Mouse (Mus musculus): Measurements from ENCODE around the gene Traf2.
A peak's percentile ranks its signal among the peaks of the same experiment; 100 is the strongest.
"Not testable (repeated sequence)": the region's sequence is repeated elsewhere in the genome, so short reads cannot be mapped to it uniquely, and the experiment has no call there.

Traf2 gene

DNA sequence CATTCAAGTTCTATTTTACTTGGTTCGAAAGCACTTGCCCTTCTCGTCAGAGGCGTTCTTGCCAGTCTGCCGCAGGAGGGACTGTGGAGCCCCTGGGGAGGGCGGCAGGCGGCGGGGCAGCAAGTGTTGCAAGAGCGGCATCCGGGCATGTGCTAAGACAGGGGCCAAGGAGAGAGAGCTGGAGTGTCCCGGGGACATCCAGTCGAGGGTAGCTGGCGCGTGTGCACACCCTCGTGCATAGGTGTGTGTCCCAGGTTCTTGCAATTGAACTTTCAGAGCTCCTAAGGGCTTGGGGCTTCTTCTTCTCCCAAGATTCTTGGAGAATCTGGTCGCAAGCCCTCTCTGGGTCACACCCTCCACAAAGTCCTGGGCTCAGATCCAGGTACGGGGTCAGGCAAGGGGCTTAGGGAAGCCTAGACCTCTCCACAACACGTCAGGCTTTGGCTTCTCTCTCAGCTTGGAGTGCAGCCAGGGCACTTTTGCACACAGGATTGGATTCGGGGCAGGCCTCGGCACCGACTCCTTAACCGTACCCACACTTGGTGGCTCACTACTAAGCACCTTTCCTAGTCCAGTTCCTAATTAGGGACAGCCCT is 28.8 kb upstream of the Traf2 start:
- DNase-seq (ENCODE audit: low spot score in 2 of 2), result no peak

DNA sequence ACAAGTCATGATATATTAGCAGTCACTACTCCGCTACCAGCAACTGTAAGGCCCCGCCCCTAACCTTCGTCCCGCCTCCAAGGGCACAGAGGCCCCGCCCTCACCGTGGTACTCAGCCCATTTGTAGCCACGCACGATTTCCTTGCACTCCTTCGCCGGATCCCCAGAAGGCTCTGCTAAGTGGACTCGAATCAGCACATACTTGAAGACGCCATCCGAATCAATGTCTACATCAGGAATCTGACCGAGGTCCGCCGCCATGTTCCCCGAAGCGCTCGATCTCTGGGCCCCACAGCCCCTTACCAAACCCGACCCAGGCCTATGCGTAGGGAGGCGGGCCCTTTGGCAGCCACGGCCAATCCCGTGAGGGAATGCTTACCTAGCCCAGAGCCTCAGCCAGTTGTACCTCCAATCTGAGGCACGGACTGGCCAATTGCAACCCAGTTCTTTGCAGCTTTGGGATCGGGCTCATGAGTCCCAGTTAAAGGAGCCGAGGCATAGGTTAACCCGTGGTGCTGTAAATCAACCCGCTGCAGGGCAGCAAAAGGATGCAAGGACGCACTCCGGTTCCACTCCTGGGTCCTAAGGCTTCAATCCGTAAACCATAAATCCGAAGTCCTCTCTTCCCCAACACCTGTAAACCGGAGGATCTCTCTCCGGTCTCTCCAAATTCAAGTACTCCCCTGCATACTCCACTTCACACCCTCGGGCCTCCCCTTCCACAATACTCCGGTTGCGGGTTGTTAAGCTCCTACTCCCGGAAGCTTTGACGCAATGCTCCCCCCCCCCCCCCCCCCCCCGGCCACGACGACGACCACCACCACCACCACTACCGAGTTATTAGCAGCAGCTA is 28.1 kb upstream of the Traf2 start, which contains the start of the genes Mamdc4 and Phpt1:
Gene Mamdc4 (minus strand): TSS at position 267 of the 853 bp plus-strand sequence.
Gene Phpt1 (minus strand): TSS at position 646 of the 853 bp plus-strand sequence.
- peak; percentile 98 to 99 for DNase-seq (ENCODE audit: low spot score in 2 of 2)

DNA sequence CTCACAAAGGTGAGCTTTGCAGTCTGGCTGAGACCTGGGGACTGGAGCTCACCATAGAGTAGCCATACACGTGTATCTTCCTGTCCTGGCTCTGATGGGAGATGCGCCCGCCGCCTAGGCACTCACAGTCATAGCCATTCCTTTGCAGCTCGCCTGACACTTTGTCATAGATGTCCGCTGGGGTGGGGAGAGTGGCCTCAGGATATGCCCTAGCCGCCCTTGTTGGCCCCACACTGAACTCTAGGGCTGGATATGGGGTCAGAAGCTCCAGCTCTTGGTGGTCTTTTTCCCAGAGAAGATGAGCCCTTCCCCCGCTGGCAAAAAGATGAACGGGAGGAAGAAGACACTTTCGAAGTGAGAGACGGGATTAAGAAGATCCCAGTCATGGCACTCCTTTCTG is 27.4 kb upstream of the Traf2 start:
- DNase-seq (ENCODE audit: low spot score in 2 of 2), result no peak

DNA sequence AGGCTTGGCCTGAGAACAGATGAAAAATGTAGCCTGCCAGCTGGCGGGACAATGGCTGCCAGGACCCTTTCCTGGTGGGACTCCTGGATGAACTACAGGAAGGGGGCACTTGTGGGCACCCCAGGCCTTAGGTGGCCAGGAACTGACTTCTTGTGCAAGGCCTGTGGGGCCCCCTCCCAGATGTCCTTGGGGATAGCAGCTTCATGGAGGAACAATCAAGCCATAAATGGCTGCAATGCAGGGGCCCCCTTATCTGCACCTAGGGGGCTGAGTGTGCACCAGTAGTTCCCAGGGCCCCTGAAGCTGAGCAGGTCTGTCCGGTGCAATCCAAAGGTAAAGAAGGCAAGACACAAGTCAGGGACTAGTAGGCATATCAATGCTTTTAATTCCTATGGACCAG is 26.3 kb upstream of the Traf2 start:
- DNase-seq (ENCODE audit: low spot score in 2 of 2), result no peak

DNA sequence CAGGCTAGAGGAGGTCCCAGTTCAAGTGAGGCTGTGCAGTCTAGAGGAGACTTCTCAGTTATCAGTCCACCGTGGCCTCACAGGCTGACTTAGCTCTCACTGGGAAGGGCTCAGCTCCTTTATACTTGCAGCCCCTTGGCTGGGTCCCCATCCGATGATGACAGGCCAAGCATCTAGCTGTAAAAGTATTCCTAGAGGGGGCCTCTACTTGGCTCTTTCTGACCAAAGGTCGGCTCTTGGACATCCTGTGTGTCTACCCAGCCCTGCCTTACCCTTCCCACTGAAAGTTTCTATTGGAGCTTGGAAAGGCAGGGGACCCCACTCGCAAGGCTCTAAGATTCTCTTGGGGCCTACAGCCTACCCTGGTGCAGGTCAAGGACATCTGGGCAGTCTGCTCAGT is 24.5 kb upstream of the Traf2 start:
- DNase-seq (ENCODE audit: low spot score in 2 of 2), result no peak

DNA sequence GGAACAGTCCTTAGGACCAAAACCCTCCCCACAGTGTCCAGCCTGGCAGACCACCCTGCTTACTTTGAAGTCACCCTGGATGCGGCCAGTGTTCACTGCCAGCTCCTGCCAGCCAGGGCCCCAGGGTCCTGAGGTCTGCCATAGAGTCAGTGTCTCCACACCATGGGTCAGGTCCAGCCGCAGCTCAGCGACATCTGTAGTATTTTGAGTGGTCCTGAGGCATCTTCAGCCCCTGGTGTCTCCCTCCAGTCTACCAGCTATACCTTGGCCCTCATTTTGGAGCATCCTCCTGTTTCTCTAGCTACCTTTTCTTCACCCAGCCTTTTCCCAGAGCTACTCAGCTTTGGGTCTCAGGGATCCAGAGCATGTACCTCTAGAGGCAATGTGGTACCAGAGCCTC is 22.6 kb upstream of the Traf2 start:
- no peak for DNase-seq (ENCODE audit: low spot score in 2 of 2)

DNA sequence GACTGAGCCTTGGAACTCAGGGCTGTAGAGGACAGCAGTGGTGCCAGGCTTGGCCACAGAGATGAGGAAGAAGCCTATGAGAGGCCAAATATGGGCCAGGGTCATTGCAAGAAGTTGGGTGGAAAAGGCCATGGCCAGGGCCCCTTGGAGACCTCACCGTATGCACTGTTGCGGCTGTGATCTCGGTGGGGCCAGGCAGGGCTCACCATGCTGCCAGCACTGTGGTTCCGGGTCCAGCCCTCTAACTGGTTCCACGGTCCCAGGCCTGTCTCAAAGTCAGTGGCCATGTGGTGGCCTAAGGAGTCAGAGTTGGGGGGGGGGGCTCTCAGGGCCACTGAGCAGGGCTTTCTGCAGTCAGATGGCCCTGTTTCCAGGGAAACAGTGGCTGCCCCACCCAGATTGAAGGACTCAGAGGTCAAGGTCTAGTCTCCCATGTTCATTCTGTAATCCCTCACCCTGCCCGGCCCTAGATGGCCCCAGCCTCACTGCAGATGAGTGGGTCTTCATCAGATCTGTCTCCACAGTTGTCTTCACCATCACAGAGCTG is 21.8 kb upstream of the Traf2 start:
- DNase-seq (ENCODE audit: low spot score in 2 of 2), result no peak

DNA sequence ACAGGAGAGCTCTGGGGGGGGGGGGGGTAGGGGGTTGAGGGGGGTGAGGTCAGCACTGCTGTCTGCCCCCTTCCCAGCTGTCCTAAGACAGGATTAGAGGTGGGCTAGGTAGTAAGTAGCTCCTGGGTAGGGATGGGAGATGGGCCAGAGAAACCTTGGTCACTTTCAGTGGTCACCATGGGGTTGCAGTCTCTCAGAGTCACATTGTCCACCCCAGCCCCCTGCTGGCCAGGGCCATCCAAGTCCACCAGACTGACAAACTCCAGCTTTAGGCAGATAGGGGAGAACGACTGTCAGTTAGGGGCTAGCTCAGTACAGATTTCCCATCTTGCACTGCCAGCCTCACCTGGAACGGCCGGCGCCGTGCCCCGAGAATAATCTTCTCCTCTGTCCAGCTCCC is 19.8 kb upstream of the Traf2 start:
- DNase-seq (ENCODE audit: low spot score in 2 of 2), result no peak

DNA sequence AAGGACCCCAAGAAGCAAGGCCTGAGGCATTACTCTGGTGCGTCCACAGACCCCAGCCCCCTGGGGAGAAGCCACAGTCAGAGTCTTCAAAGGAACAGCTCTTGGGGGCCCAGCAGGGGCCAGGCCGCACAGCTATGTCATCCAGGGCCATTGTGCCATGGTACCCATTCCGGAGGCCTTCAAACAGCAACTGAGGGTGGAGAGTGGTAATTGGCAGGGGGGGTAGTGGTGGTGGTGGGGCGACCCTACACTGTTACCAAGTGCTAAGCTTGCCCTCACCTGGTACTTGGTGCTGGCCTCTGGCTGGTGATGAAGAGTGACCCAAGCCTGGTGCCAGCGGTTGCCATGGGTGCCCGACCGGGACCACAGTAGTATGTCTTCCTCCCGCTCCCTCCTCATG is 19.0 kb upstream of the Traf2 start:
- DNase-seq (ENCODE audit: low spot score in 2 of 2), result no peak

DNA sequence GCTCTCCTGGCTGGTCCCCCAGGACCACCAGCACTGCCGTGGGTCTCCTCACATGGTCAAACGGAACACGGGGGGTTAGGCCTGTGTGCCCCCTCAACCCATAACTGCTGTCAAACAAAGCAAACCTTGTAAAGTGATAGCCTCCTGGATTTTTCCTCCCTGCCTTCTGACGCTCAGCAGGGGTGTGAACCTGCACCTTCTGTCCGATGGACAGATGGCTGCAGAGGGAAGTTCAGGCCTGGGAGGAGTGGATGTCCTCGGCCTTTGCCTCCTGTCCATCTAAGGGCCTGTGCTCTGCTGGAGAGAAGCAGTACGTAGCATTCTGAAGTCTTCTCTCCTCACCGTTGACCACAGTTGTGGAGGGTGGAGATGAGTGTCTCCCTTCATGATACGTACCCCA is 15.2 kb upstream of the Traf2 start:
- no peak for DNase-seq (ENCODE audit: low spot score in 2 of 2)

DNA sequence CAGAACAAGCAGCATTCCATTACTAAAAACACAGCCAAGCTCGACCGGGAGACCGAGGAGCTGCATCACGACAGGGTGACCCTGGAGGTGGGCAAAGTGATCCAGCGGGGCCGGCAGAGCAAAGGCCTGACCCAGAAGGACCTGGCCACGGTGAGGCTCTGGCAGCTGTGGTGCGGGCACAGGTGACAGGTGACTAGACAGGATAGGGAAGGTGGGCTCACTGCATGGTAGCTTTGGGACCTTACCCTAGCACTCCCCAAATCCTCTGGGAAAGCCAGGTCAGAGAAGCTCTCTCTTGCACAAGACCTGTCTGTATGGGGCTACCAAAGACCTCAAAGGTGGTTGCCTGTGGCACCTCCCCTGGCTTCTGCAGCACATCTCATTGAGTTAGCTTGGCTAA is 13.8 kb upstream of the Traf2 start:
- DNase-seq (ENCODE audit: low spot score in 2 of 2), result no peak

DNA sequence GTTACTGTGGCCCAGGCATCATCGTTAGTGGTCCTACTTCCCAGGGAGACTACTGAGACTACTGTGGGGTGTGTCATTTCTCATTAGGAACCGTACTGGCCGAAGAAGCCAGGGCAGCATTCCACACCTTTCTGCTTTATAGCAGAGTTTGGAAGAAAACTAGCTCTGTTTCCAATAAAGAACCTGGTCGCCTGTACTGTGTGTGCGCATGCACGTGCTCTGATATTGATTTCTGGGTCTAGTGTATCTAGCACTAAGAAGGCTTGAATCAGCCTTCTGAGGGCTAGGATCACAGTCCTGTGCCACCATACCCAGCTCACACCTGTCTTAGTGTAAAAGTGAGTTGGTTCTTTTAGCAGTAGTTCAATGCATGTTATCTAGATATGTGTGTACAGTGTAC is 12.0 kb upstream of the Traf2 start:
- DNase-seq (ENCODE audit: low spot score in 2 of 2), result no peak

DNA sequence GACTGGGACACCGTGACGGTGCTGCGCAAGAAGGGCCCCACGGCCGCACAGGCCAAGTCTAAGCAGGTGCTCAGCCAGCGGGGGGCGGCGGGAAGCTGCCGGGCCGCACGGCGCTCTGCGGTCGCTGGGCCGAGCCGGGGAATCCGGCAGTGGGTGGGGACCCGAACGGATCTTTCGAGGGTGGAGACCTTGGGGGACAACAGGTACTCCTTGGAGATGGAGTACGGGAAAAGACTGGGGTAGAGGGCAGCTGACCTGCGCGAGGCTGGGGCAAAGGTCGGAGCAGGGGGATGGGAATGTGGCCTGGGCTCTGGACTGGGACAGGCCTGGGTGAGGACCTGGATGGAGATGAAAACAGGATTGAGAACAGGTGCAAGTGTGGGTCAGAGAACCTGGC is 11.2 kb upstream of the Traf2 start:
- DNase-seq (ENCODE audit: low spot score in 2 of 2), result peak in 1 of 2 experiments; percentile 61

DNA sequence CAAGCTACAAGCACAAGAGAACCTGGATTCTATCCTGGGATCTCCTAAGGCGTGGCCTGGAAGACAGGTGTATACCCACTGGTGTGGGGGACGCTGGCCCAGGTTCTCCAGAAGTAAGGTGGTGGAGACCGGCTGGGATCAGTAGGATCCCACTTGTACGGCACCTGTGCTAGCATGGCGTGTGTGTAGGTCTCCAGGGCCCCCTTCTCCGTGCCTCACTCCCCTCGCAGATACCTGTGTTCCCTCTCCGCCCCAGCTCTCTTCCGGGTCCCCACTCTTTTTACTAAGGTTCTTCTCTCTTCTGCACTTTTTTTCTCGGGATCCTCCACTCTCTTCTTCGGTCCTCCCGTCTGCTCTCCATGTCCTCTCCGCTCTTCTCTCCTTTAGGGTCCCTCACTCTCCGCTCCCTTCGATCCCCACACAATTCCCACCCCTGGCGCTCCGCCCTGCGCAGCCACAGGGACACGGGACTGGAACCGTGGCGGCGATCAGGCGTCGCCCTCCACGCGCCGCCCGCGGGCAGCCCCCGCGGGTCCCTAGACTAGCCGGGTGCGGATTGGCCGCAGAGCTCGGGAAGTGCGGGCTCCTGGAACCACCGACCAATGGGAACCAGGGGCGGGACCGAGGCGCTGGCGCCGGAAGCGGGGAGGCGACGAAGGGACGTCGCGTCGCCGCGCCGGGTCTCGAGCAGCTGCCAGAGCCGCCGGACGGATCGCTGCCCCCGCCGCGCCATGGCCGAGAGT is 10.7 kb upstream of the Traf2 start, which contains the start of gene Edf1:
Gene Edf1 (plus strand): TSS at position 627 of the 743 bp plus-strand sequence.
- DNase-seq (ENCODE audit: low spot score in 2 of 2), result peak; percentile 94 to 95

DNA sequence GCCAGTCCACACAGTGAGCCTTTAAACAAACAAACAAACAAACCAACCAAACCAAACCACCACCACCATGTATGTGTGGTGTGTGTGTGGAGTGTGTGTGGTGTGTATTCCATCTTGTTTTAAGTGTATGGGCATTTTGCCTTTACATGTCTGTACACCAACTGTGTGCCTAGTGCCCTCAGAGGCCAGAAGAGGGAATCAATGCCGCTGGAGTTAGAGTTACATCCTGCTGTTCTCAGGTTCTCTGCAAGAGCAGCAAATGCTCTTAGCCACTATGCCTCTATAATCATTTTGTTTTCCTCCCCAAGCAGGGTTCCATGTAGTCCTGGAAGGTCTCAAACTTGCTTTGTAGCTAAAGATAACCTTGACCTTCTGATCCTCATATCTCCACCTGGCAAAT is 9.6 kb upstream of the Traf2 start:
- no peak for DNase-seq (ENCODE audit: low spot score in 2 of 2)

DNA sequence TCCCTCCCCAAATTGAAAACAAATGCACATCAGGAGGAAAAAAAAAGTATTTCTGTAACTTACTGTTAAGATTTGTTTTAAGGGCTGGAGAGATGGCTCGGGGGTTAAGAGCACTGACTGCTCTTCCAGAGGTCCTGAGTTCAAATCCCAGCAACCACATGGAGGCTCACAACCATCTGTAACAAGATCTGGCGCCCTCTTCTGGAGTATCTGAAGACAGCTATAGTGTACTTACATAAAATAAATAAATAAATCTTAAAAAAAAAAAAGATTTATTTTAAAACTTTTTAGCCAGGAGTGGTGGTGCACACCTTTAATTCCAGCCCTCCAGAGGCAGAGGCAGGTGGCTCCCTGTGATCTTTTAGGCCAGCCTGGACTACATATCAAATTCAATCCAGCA is 8.7 kb upstream of the Traf2 start:
- DNase-seq (ENCODE audit: low spot score in 2 of 2), result not testable (repeated sequence)

DNA sequence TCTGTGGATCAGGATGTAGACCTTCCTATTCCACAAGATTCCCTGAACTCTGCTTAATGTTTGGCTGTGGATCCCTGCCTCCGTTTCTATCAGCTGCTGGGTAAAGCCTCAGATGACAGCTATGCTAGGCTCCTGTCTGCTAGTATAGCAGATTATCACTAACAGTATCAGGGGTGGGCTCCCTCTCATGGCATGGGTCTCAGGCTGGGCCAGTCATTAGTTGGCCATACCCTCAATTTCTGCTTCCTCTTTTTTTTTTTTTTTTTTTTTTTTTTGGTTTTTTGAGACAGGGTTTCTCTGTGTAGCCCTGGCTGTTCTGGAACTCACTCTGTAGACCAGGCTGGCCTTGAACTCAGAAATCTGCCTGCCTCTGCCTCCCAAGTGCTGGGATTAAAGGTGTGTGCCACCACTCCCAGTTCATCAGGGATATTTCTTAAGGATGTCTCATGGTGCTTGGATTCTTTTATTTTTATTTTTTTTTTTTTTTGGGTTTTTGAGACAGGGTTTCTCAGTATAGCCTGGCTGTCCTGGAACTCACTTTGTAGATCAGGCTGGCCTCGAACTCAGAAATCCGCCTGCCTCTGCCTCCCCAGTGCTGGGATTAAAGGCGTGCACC is 6.5 kb upstream of the Traf2 start:
- DNase-seq (ENCODE audit: low spot score in 2 of 2), result not testable (repeated sequence)

DNA sequence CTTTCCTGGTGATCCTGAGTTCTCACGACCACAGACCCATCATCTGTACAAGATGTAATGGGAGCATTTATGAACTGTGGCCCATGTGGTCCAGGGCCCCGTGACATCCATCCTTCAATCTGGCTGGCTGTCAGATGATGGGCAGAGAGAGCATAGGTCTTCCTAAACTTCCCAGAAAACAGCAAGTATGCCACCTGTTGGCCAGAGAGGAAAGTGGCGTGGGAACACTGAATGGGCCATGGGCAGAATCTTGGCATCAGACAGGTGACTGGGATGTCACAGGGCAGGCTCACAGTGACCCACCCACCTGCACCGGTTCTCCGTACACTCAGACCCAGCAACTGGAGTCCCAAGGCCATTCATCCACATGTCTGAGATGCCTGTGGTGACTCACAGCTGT is 4.4 kb upstream of the Traf2 start:
- peak in 1 of 2 experiments; percentile 48 for DNase-seq (ENCODE audit: low spot score in 2 of 2)

DNA sequence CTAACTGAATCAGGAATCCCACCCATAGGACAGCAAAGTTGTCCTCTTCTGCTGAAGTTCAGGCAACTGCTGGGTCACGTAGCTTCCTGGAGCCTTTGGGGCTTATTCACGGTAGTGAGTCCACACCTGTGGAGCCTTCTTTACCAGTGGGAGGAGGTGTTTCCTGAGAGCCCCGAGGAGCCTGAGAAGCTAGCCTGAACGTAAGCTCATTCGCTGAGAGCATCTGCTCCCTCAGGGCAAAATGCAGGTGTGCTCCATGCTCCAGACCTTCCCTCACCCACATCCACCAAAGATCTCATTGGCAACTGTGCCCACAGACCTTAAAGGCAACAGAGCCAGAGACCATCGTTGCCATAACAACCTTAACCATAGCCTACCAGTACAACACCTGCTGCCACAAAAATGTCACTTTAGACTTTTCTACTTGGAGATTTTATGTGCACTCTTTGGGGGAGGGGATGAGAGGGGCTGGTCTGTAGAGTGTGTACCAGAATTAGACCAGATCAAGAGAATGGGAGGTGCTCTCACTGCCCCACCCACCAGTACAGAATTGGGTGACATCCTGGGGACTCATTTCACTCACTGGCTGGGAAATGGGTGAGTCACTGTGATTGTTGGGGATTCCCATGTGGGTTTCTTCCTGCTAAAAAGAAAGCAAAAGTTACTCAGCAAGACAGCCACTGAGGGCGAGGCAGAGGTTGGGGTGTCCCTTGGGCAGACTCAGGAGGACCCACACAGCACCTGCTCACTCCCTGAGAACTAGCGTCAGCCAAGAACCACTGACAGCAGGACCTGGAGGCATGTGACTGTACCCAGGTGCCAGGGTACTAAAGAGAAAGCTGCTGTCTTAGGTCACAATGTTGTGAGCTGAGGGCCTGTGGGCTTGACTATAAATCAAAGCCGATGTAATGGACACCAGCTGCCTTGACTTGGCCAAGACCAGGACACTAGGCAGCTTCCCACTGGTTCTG is 2.6 kb upstream of the Traf2 start:
- DNase-seq (ENCODE audit: low spot score in 2 of 2), result peak; percentile 35 to 46

DNA sequence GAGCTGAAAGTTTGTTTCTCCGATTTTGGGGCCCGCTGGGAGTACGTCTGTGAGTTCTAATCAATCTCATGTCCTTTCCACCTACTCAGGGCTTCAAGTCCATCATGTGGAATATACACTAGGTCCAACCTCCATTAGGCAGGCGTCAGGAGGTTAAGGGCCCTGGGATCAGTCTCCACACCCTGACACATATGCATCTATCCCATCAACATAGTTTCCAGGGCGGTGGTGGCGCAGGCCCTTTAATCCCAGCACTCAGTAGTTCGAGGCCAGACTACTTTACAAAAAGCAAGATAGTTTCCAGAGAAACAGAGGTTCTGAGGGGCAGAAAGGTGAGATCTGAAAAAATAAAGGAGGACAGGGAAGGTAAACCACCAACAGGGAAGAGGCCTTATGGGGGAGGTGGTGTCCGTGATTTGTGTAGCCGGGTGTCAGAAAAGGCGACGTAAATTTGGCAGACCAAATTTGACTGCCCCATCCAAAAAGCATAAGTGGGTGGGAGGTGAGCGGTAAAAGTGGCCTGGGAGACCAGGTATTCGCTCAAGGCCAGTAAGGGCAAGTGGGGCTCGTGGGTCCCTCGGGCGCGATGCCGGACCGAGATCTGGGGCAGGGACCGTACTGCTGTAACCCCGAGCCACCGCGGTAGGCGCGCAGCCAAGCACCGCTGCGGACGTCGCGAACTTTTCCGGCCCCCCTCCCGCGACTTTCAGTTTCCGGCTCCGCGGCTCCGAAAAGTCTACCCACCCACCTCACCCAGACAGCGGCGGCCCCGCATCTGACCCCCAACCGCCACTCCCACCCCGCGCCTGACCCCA is 537 bp downstream of the Traf2 start:
- no peak for DNase-seq (ENCODE audit: low spot score in 2 of 2)

Measured in heart, adult 9 months (tissue).